Mouse (Mus musculus) thymus, adult 2 months (tissue): ENCODE measurements around the gene Sdsl. TPM values are rescaled to one million over a fixed set of nuclear protein-coding genes. Genes with fewer than 3 reads are reported as not detected.

Source experiments
- DNase-seq: peaks from one replicate; pipeline ENCODE4 v3.0.0; 2021
- H3K27ac ChIP-seq: fragments of 200-500 bp; 2 replicates; pipeline ENCODE4 v1.5.1; 2012; ENCODE audit warnings: low read length, control low read depth; ENCODE audit not compliant: control insufficient read depth, insufficient read depth
- H3K27me3 ChIP-seq: fragments of 200-500 bp; 2 replicates; pipeline ENCODE4 v1.6.1; 2012; ENCODE audit warnings: mild to moderate bottlenecking, low read length, moderate library complexity, mixed read lengths; ENCODE audit not compliant: control insufficient read depth, insufficient read depth
- H3K36me3 ChIP-seq: fragments of 200-500 bp; 2 replicates; pipeline ENCODE4 v1.6.1; 2012; ENCODE audit warnings: mild to moderate bottlenecking, low read length, moderate library complexity; ENCODE audit not compliant: control insufficient read depth, insufficient read depth
- H3K4me1 ChIP-seq: fragments of 200-500 bp; replicated peaks from 2 replicates; pipeline ENCODE4 v1.6.1; 2012; ENCODE audit warnings: low read length; ENCODE audit not compliant: control insufficient read depth, insufficient read depth
- H3K4me3 ChIP-seq: fragments of 200-500 bp; 2 replicates; pipeline ENCODE4 v1.5.1; 2012; ENCODE audit warnings: mild to moderate bottlenecking, low read length, control low read depth, moderate library complexity; ENCODE audit not compliant: control insufficient read depth, insufficient read depth
- CTCF ChIP-seq: fragments of 200-500 bp; IDR thresholded peaks from 2 replicates; pipeline ENCODE4 v1.5.1; 2012; ENCODE audit warnings: mild to moderate bottlenecking, control low read depth, low read length, moderate library complexity, borderline replicate concordance; ENCODE audit not compliant: control insufficient read depth, poor library complexity, insufficient read depth; ENCODE audit errors: extremely low read depth
- POLR2A ChIP-seq: fragments of 200-500 bp; IDR thresholded peaks from 2 replicates; pipeline ENCODE4 v1.6.1; 2012; ENCODE audit warnings: mild to moderate bottlenecking, low read length, control low read depth, moderate library complexity; ENCODE audit not compliant: control insufficient read depth, poor library complexity, insufficient read depth; ENCODE audit errors: extremely low read depth
- WGBS: fragments of 180-500 bp; shearing (Covaris S2); methylation state at CpG from one replicate; pipeline ENCODE4 v1.1.7; 2018; 5-methylcytosine and 5-hydroxymethylcytosine counted together
- polyA plus RNA-seq: library from polyadenylated mRNA; depleted of rRNA; stranded (reverse); fragments of >200 nt; gene quantifications from 2 replicates; pipeline ENCODE4 v1.2.3, GENCODE M21; 2012

Sdsl gene
- polyA plus RNA-seq, 1 experiment = 2.5 TPM

DNA sequence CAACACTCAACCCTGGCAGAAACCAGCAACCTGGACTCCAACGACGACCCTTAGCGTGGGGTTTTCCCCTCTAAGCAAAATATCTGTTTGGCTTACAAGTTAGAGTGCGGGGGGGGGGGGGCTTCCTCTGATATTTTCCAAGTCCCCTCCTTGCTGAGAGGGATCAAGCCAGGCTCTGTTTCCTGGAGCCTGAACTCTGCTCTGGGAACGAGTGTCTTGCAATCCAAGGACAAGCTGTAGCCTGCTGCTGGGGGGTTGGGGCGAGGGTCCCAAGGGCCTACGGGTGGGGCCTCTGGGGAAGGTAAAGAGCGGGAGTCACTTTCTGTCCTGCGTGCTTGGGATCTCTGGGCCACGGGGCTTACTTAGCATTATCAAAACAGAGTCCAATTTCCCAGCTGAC lies 46.0 kb downstream of the Sdsl start:
- no peak overlapping the region for H3K27ac ChIP-seq
- WGBS = 6% methylated on average over 10 of the region's 10 CpGs
- peaks cover 4% of the 10 kb centered on the region; the same call in 1 of the 2 replicates for H3K27me3 ChIP-seq

DNA sequence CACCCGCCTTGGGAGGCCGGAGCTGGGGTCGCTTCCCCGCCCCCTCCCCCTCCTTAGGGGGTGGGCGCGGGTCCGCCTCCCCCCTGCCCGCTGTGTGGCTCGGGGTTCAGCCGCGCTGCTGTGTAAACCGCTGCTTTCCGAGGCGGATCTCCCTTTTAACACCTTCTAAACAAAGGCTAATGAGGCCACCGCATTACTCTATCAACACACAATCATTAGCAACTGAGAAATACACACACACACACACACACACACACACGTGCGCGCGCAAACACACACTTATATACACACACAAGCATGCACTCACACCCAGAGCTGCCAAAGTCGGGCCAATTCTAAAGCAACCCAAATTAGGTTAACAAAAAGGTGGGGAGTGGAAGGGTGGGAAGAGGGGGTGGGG lies 46.9 kb downstream of the Sdsl start:
- Histone ChIP-seq H3K4me3 (no peak overlapping the region), H3K27me3 (peaks cover 4% of the 10 kb centered on the region; the same call in 1 of the 2 replicates), H3K27ac (no peak overlapping the region), H3K36me3 (no peaks in the 10 kb centered on the region), H3K4me1 (no peaks in the 10 kb centered on the region)
- TF ChIP-seq CTCF = no peak
- TF ChIP-seq POLR2A = no peak
- 8% methylated on average over 19 of the region's 20 CpGs for WGBS
- no peak for DNase-seq

More for the DNA sequence above, 46.0 kb downstream of the Sdsl start:
- Histone ChIP-seq H3K4me1 (no peaks in the 10 kb centered on the region), H3K36me3 (no peaks in the 10 kb centered on the region), H3K4me3 (no peak overlapping the region)
- no peak for DNase-seq
- no peak for TF ChIP-seq CTCF
- TF ChIP-seq POLR2A = no peak

DNA sequence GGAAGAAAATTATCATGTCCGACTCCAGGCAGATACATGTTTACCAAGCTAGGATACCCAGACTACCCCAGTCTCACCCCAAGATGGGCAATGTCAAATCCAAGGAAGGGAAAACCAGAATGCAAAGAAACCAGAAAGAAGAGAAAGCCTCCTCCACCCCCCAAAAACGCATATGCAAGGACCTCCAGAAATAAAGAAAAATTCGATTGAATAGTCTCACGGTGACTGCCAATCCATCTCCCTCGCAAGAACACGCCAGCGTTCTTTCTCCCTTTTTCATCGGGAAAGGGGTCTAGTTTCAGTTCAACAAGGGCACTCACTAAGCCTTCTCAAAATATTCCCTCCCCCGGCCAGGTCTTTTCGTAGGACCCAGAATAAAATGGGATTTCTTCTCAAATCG lies 48.0 kb downstream of the Sdsl start:
- Histone ChIP-seq H3K36me3 (no peaks in the 10 kb centered on the region), H3K4me1 (no peaks in the 10 kb centered on the region), H3K27me3 (peaks cover 4% of the 10 kb centered on the region; the same call in 1 of the 2 replicates), H3K4me3 (no peak overlapping the region), H3K27ac (no peak overlapping the region)
- 7% methylated on average over 11 of the region's 11 CpGs for WGBS
- no peak for DNase-seq
- TF ChIP-seq CTCF (no peak), POLR2A (no peak)

DNA sequence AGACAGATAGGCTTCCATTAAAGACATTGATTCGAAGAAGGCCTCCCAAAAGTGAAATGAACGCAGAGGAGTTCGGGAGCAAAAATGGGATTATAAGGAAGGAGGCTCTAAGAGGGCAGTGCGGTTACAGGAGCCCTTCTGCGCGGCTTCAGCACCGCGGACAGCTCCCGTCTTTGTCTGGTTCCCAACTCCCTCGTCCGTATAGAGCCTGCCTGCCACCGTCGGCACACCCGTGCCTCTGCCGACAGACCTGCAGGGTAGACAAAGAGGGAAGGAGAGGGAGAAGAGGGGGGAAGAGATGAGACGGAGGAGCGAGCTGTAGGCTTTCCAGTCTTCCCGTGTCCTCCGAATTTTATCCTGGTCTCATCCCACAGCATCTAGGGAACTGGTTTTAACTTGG lies 48.6 kb downstream of the Sdsl start:
- 3% methylated on average over 19 of the region's 19 CpGs for WGBS
- Histone ChIP-seq H3K4me3 (no peak overlapping the region), H3K36me3 (no peaks in the 10 kb centered on the region), H3K27me3 (peaks cover 4% of the 10 kb centered on the region; the same call in 1 of the 2 replicates), H3K4me1 (no peaks in the 10 kb centered on the region), H3K27ac (no peak overlapping the region)
- peak; percentile 63 for DNase-seq
- TF ChIP-seq CTCF (no peak), POLR2A (no peak)

DNA sequence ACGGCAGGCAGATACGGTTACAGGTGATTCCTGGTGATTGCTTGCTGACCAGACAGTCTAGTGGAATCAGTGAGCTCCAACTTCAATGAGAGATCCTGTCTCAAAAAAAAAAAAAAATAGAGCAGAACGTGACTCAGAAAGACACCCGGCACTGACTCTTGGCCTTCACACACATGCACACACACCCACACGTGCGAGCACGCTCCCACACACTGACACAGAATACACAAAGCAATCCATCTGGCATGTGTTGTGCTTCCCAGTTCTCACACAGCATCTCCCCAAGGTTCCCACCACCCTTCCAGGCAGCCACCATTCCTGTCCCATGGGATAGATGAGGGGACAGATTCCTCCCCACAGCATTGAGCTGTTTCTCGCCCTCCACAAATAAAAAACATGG lies 52.5 kb downstream of the Sdsl start:
- Histone ChIP-seq H3K27ac (no peak overlapping the region), H3K36me3 (no peaks in the 10 kb centered on the region), H3K4me1 (no peaks in the 10 kb centered on the region), H3K27me3 (no peaks in the 10 kb centered on the region; the same call in 1 of the 2 replicates), H3K4me3 (no peak overlapping the region)
- TF ChIP-seq POLR2A = no peak
- TF ChIP-seq CTCF = no peak
- 88% methylated on average over 8 of the region's 8 CpGs for WGBS
- DNase-seq = no peak

DNA sequence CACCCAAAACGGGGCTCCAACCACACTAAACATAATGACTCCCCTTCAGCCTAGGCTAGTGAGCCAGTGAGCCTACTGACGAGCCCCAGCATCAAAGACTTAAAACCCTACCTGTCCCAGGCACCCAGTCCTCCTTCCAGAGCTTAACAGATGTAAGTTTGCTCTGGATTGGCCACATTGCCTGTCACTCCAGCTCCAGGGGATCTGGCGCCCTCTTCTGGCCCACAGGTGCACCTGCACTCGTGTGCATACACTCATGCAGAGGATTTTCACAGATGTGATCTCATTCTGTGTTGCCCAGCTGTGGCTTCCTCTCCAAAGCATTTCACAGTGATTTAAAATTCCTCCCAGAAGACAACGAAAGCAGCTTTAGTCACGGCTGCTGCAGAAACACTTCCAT lies 59.2 kb downstream of the Sdsl start:
- H3K36me3 ChIP-seq = no peaks in the 10 kb centered on the region
- H3K27me3 ChIP-seq = peaks cover 3% of the 10 kb centered on the region; the same call in 1 of the 2 replicates
- no peak overlapping the region for H3K27ac ChIP-seq
- no peak for DNase-seq
- WGBS = 88% methylated on average over 6 of the region's 6 CpGs
- H3K4me3 ChIP-seq = no peak overlapping the region
- TF ChIP-seq POLR2A (no peak), CTCF (no peak)
- no peaks in the 10 kb centered on the region for H3K4me1 ChIP-seq

DNA sequence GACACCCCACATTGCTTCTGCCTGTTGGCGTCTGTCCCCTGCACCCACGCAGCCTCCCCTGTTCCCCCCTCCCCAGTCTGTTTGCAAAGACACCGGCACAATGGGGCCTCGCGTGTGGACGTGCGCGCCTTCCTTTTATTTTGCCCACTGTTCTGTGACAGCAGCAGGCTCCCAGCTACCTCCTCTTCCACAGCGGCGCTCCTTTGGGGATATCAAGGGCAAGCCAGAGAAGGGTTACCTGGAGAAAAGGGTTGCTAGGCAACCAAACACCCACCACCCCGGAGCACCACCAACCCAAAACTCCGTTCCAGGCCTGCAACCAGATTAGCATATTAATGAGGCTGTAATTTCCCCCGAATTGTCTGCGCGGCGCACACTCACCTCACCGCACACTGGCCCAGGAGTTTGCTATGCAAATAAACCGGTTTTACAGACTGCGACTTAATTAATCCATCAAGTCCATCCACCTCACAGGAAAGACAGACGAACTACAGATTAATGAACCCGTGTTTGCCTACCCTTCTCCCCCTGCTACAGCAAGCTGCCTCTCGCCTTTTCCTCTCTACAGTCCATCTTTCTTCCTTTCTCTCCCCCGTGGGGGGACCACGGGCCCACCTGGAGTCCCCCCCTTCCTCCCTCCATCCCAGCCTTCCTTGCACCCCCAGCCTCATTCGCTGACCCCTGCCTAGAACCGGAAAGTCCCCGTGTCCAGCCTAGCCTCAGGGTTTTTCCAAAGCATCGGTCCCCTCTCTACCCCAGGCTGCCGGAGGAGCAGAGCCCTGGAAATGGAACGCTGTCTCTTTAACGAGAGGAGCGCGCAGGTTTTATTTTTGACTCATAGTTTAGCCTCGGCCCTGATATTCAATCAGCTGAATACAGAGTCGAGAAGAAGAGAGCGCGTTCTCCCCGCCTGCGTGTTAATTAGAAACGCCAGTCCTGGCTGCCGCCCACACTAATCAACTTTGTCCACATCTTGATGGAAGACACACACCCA lies 62.9 kb downstream of the Sdsl start:
- no peak for DNase-seq
- no peaks in the 10 kb centered on the region for H3K36me3 ChIP-seq
- H3K4me3 ChIP-seq = no peak overlapping the region
- peaks cover 3% of the 10 kb centered on the region; the same call in 1 of the 2 replicates for H3K27me3 ChIP-seq
- TF ChIP-seq POLR2A = no peak
- TF ChIP-seq CTCF = no peak
- no peak overlapping the region for H3K27ac ChIP-seq
- no peaks in the 10 kb centered on the region for H3K4me1 ChIP-seq
- 9% methylated on average over 41 of the region's 41 CpGs for WGBS
